Mouse (Mus musculus): ENCODE measurements around the gene Mapk12. TPM values are rescaled to one million over a fixed set of nuclear protein-coding genes. Genes with fewer than 3 reads are reported as not detected.

Mapk12 gene
- polyA plus RNA-seq, 1 experiment from 2014 or later, result 6.4 TPM

DNA sequence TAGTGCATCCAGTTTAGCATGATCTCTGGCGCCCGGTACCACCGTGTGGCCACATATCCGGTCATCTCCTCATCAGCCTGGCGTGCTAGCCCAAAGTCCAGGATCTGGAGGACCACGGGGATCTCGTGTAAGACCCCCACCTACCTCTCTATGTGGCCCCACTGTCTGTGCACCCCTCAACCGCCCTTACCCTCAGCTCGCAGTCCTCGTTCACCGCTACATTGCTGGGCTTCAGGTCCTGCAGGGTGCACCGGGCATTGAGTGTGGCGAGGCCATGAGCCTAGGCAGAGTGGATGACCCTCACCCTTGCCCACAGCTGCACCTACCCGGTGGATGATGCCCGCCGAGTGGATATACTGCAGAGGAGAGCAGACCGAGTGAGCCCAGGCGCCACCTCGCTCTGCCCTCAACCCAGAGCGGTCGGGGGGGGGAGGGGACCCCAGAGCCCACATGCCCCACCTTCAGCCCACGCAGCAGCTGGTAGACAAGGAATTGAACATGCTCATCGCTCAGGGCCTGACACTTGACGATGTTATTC lies 5.4 kb upstream of the Mapk12 start:
- 72% methylated on average over 24 of the region's 24 CpGs for WGBS
- Histone ChIP-seq H3K27me3 (peaks cover 63% of the 10 kb centered on the region), H3K9me3 (no peaks in the 10 kb centered on the region), H3K4me3 (peak overlapping the region; percentile 40; the same call in 1 of the 2 replicates), H3K9ac (no peak overlapping the region), H3K27ac (no peak overlapping the region), H3K4me1 (peaks cover 39% of the 10 kb centered on the region), H3K36me3 (no peaks in the 10 kb centered on the region), H3K4me2 (replicated peaks) (peak overlapping the region; percentile 70)
- ATAC-seq (ENCODE audit: low FRiP score, low read depth), result no peak

DNA sequence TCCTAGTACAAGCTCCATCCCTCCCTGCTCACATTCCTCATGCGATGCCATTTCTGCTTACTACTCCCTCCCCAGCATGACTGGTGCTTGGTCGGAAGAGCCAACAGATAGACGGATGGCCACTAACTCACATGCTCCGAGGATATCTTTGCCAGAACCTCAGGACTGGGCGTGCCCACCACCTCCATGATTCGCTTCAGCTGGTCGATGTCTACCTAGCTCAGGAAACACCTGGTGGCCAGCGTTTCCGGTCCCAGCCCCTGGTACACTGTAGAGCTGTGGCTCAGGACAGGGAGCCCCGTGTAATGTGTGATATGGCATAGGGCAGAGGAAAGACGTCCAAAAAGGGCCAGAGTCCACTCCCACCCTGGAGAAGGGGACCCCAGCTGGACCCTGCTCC lies 4.5 kb upstream of the Mapk12 start:
- H3K4me2 ChIP-seq (replicated peaks), result no peak overlapping the region

GRCm38 (mm10) chr15:89143134-89143533 lies 2.6 kb upstream of the Mapk12 start:
- H3K4me2 ChIP-seq (replicated peaks), result no peak overlapping the region
- peaks cover 38% of the 10 kb centered on the region for H3K4me1 ChIP-seq
- no peak overlapping the region for H3K9ac ChIP-seq
- no peak overlapping the region for H3K4me3 ChIP-seq
- no peaks in the 10 kb centered on the region for H3K36me3 ChIP-seq
- no peaks in the 10 kb centered on the region for H3K9me3 ChIP-seq
- H3K27ac ChIP-seq, result no peak overlapping the region
- ATAC-seq (ENCODE audit: low FRiP score, low read depth), result no peak
- H3K27me3 ChIP-seq, result peaks cover 74% of the 10 kb centered on the region
- 75% methylated on average over 2 of the region's 2 CpGs for WGBS

More for the DNA sequence above, 4.5 kb upstream of the Mapk12 start:
- H3K4me3 ChIP-seq, result no peak overlapping the region
- H3K36me3 ChIP-seq, result no peaks in the 10 kb centered on the region
- WGBS, result 85% methylated on average over 11 of the region's 11 CpGs
- no peak overlapping the region for H3K9ac ChIP-seq
- peaks cover 72% of the 10 kb centered on the region for H3K27me3 ChIP-seq
- no peak overlapping the region for H3K27ac ChIP-seq
- peaks cover 44% of the 10 kb centered on the region for H3K4me1 ChIP-seq
- no peaks in the 10 kb centered on the region for H3K9me3 ChIP-seq
- ATAC-seq (ENCODE audit: low FRiP score, low read depth), result no peak

GRCm38 (mm10) chr15:89141905-89142304 lies 1.4 kb upstream of the Mapk12 start:
- no peak for ATAC-seq (ENCODE audit: low FRiP score, low read depth)
- H3K4me2 ChIP-seq (replicated peaks), result no peak overlapping the region
- 58% methylated on average over 4 of the region's 4 CpGs for WGBS

DNA sequence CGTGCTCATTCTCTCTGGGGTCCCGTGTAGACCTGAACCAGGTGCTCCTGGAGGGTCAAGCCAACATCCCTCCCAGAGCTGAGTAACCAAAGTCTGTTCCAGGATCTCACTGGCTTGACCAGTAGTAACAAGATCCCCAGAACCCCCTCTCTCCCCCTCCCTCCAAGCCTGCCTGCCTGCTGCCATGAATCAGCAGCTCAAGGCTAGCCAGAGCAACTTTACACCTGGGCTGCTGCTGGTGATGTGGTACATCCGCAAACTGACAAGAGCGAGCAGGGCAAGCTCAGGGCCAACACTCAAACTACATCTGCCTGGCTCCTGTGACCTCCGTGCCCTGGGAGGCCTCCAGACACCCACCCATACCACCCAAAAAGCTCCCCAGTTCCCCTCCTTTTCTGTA lies 940 bp upstream of the Mapk12 start:
- no peak; the same call in 1 of the 2 replicates for ATAC-seq (ENCODE audit: low FRiP score, low read depth)
- Histone ChIP-seq H3K9me3 (no peaks in the 10 kb centered on the region), H3K4me2 (replicated peaks) (no peak overlapping the region), H3K27ac (no peak overlapping the region), H3K36me3 (no peaks in the 10 kb centered on the region), H3K9ac (no peak overlapping the region), H3K4me3 (no peak overlapping the region), H3K27me3 (peaks cover 59% of the 10 kb centered on the region), H3K4me1 (peaks cover 25% of the 10 kb centered on the region)
- WGBS, result 14% methylated on average over 5 of the region's 5 CpGs

More at GRCm38 (mm10) chr15:89141905-89142304, 1.4 kb upstream of the Mapk12 start:
- Histone ChIP-seq H3K36me3 (no peaks in the 10 kb centered on the region), H3K27me3 (peaks cover 63% of the 10 kb centered on the region), H3K4me1 (peaks cover 30% of the 10 kb centered on the region), H3K9ac (no peak overlapping the region), H3K4me3 (no peak overlapping the region), H3K9me3 (no peaks in the 10 kb centered on the region), H3K27ac (no peak overlapping the region)

- WGBS, result under 1% methylated on average over 53 of the region's 53 CpGs
- Histone ChIP-seq H3K27me3 (peaks cover 48% of the 10 kb centered on the region), H3K4me2 (replicated peaks) (peak overlapping the region; percentile 96), H3K27ac (no peak overlapping the region), H3K4me3 (peak overlapping the region; percentile 54), H3K9ac (peak overlapping the region; percentile 69), H3K4me1 (peaks cover 20% of the 10 kb centered on the region), H3K36me3 (no peaks in the 10 kb centered on the region), H3K9me3 (no peaks in the 10 kb centered on the region)
- peak; percentile 21; the same call in 1 of the 2 replicates for ATAC-seq (ENCODE audit: low FRiP score, low read depth)
Observed at GRCm38 (mm10) chr15:89140048-89140658, 350 bp downstream of the Mapk12 start.

GRCm38 (mm10) chr15:89138531-89138930 lies 2.0 kb downstream of the Mapk12 start:
- Histone ChIP-seq H3K4me2 (replicated peaks) (no peak overlapping the region), H3K4me3 (no peak overlapping the region), H3K9me3 (no peaks in the 10 kb centered on the region), H3K9ac (no peak overlapping the region), H3K36me3 (no peaks in the 10 kb centered on the region), H3K4me1 (peaks cover 20% of the 10 kb centered on the region), H3K27me3 (peaks cover 47% of the 10 kb centered on the region), H3K27ac (no peak overlapping the region)
- ATAC-seq (ENCODE audit: low FRiP score, low read depth), result no peak
- WGBS, result 94% methylated on average over 6 of the region's 6 CpGs

DNA sequence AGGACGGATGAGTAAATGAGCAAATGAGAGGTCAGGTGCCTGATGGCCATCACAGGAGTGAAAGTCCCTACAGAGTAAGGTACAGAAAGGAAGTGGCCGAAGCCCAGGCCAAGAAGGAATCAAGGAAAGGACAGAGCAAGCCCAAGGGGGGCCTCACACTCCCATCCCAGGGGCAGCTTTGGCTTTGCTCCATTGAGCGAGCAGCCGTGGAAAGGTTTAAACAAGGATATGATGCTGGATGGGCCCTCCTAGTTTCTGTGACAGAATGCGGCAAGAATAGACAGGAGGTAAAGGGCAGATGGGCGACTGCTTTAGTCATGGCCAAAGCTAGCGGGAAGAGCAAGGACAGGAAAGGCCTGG lies 2.5 kb downstream of the Mapk12 start:
- H3K27me3 ChIP-seq, result peaks cover 44% of the 10 kb centered on the region
- no peak overlapping the region for H3K27ac ChIP-seq
- no peak for ATAC-seq (ENCODE audit: low FRiP score, low read depth)
- H3K4me1 ChIP-seq, result peaks cover 20% of the 10 kb centered on the region
- H3K4me3 ChIP-seq, result no peak overlapping the region
- WGBS, result 91% methylated on average over 7 of the region's 7 CpGs
- H3K9ac ChIP-seq, result no peak overlapping the region
- H3K36me3 ChIP-seq, result no peaks in the 10 kb centered on the region
- H3K4me2 ChIP-seq (replicated peaks), result no peak overlapping the region
- H3K9me3 ChIP-seq, result no peaks in the 10 kb centered on the region

DNA sequence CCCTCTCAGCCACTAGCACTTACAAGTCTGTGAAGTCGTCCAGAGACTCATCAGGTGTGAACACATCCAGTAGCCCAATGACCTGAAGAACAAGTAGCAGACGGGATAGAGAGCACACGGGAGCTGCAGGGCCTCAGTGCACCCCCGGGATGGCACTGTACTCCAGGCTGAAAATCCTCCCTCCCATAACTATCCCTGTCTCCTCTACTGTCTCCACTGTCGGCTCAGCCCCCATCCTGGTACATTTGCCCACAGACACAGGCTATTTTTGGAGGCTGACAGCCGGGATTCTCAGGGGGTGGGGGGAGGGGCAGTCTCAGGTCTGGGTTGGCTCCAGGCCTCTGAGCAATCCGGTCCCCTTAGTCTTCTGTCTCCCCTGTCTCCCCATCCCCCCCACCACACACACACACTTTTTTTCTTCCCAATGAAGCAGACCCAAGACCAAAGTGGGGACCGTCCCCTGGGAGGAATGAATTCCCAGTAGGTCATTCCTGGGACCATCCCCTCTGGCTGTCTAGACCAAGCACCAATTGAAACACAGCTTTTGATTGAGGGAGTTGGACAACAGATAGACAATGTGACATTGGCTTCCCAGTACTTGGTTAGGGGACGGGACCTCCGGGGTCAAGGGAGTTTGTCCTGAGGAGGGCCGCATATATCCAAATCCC lies 3.0 kb downstream of the Mapk12 start:
- H3K9me3 ChIP-seq, result no peaks in the 10 kb centered on the region
- no peak overlapping the region for H3K4me2 ChIP-seq (replicated peaks)
- WGBS, result 71% methylated on average over 11 of the region's 11 CpGs
- ATAC-seq (ENCODE audit: low FRiP score, low read depth), result no peak
- H3K36me3 ChIP-seq, result no peaks in the 10 kb centered on the region
- peaks cover 39% of the 10 kb centered on the region for H3K27me3 ChIP-seq
- no peak overlapping the region for H3K9ac ChIP-seq
- H3K4me3 ChIP-seq, result no peak overlapping the region
- H3K4me1 ChIP-seq, result peaks cover 20% of the 10 kb centered on the region
- H3K27ac ChIP-seq, result no peak overlapping the region

DNA sequence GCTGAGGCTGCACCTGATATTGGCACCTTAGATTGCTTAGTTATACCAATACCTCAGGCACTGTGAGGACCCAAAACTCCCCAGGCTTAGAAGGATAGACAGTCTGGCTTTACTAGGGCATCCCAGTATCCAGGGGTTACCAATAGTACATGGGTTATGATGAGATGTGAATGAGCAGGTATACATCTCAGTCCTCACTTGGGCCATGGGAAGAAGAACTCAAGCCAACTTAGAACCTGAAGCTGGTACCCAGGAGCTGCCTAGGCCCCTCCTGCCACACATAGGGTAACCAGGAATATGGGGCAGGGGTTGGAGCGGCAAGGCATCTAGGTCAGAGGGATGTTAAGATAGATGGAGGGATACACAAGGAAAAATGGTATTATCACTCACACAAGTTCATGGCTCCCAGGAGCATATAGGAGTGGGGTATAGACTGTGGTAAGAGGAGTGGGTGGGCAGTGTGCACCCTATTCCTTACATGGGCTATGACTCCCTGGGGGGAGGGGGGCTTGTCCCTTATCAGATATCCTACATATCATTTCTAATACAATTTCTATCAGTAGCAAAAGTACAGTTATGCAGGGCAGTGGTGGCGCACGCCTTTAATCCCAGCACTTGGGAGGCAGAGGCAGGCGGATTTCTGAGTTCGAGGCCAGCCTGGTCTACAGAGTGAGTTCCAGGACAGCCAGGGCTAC lies 3.9 kb downstream of the Mapk12 start:
- H3K4me3 ChIP-seq, result no peak overlapping the region
- H3K4me1 ChIP-seq, result peaks cover 20% of the 10 kb centered on the region
- WGBS, result 97% methylated on average over 5 of the region's 5 CpGs
- ATAC-seq (ENCODE audit: low FRiP score, low read depth), result no peak
- H3K9ac ChIP-seq, result no peak overlapping the region
- no peak overlapping the region for H3K27ac ChIP-seq
- no peak overlapping the region for H3K4me2 ChIP-seq (replicated peaks)
- no peaks in the 10 kb centered on the region for H3K9me3 ChIP-seq
- no peaks in the 10 kb centered on the region for H3K36me3 ChIP-seq
- peaks cover 32% of the 10 kb centered on the region for H3K27me3 ChIP-seq

GRCm38 (mm10) chr15:89131316-89131715 lies 9.2 kb downstream of the Mapk12 start:
- no peaks in the 10 kb centered on the region for H3K27me3 ChIP-seq
- H3K27ac ChIP-seq, result no peak overlapping the region
- H3K4me1 ChIP-seq, result peaks cover 12% of the 10 kb centered on the region
- no peak overlapping the region for H3K4me3 ChIP-seq
- H3K9me3 ChIP-seq, result no peaks in the 10 kb centered on the region
- 85% methylated on average over 3 of the region's 3 CpGs for WGBS
- H3K4me2 ChIP-seq (replicated peaks), result no peak overlapping the region
- H3K36me3 ChIP-seq, result no peaks in the 10 kb centered on the region
- no peak overlapping the region for H3K9ac ChIP-seq
- no peak for ATAC-seq (ENCODE audit: low FRiP score, low read depth)

DNA sequence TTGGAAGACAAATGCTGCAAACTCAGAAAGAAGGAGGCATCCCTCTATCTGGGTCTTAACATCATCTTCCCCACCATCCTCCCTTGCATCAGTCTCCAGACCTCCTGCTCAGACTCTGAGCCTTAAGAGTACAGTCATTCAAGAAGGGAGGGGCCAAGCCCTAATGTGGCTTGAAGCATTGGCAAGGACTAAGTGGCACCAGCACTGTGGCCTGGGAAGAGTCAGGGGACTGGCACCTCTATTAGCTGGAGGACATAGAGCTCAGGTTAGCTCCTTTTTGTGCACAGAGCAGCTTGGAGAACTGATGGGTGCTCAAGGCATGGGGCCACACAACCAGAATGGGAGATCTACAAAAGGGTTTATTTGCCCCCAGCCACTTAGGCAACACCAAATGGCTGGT lies 10.3 kb downstream of the Mapk12 start:
- Histone ChIP-seq H3K9ac (no peak overlapping the region), H3K4me3 (no peak overlapping the region), H3K9me3 (no peaks in the 10 kb centered on the region), H3K36me3 (peaks cover 4% of the 10 kb centered on the region; the same call in 1 of the 2 replicates), H3K27ac (no peak overlapping the region), H3K4me2 (replicated peaks) (no peak overlapping the region), H3K4me1 (peaks cover 12% of the 10 kb centered on the region), H3K27me3 (no peaks in the 10 kb centered on the region)
- no peak for ATAC-seq (ENCODE audit: low FRiP score, low read depth)

Data from limb, embryonic 13.5 days (tissue).